Mouse (Mus musculus): Measurements from ENCODE around the gene Pdk2.
A peak's percentile ranks its signal among the peaks of the same experiment; 100 is the strongest.

Gene Pdk2

GRCm38 (mm10) chr11:95070140-95071107 lies 29.3 kb upstream of the Pdk2 start:
- no peak for DNase-seq

GRCm38 (mm10) chr11:95069226-95069957 lies 28.2 kb upstream of the Pdk2 start:
- no peak for DNase-seq

- DNase-seq: peak; percentile 4
Measured at GRCm38 (mm10) chr11:95056768-95057501, 15.8 kb upstream of the Pdk2 start.

- DNase-seq: no peak
Measured at GRCm38 (mm10) chr11:95053062-95053461, 11.9 kb upstream of the Pdk2 start.

GRCm38 (mm10) chr11:95046980-95047680 lies 6.0 kb upstream of the Pdk2 start:
- peak; percentile 67 for DNase-seq

- peak; percentile 28 for DNase-seq
Measured at GRCm38 (mm10) chr11:95044185-95044870, 3.2 kb upstream of the Pdk2 start.

GRCm38 (mm10) chr11:95043608-95044007 lies 2.5 kb upstream of the Pdk2 start:
- DNase-seq: no peak

GRCm38 (mm10) chr11:95043060-95043459 lies 1.9 kb upstream of the Pdk2 start:
- peak; percentile 34 for DNase-seq

GRCm38 (mm10) chr11:95042096-95042495 lies 942 bp upstream of the Pdk2 start:
- peak; percentile 90 for DNase-seq

- DNase-seq: peak; percentile 82
Measured at GRCm38 (mm10) chr11:95040491-95041138, 539 bp downstream of the Pdk2 start.

GRCm38 (mm10) chr11:95039766-95040165 lies 1.4 kb downstream of the Pdk2 start:
- DNase-seq: peak; percentile 74

- peak; percentile 48 for DNase-seq
Measured at GRCm38 (mm10) chr11:95038818-95039655, 2.1 kb downstream of the Pdk2 start.

GRCm38 (mm10) chr11:95038156-95038817 lies 2.9 kb downstream of the Pdk2 start:
- DNase-seq: peak; percentile 51

- DNase-seq: peak; percentile 84
Measured at GRCm38 (mm10) chr11:95037306-95037705, 3.8 kb downstream of the Pdk2 start.

- DNase-seq: peak; percentile 31
Measured at GRCm38 (mm10) chr11:95036521-95036920, 4.6 kb downstream of the Pdk2 start.

GRCm38 (mm10) chr11:95034902-95035301 lies 6.3 kb downstream of the Pdk2 start:
- no peak for DNase-seq

- DNase-seq: peak; percentile 27
Measured at GRCm38 (mm10) chr11:95033617-95034016, 7.5 kb downstream of the Pdk2 start.

GRCm38 (mm10) chr11:95032945-95033344 lies 8.2 kb downstream of the Pdk2 start:
- DNase-seq: peak; percentile 22

- DNase-seq: no peak
Measured at GRCm38 (mm10) chr11:95027850-95028470, 13.2 kb downstream of the Pdk2 start.

Measured in cerebellum, adult 8-10 months (tissue).